Mouse (Mus musculus) splenic B cell, adult 2 months (primary cell): Measurements from ENCODE around the gene Abhd17c.
"Not testable (repeated sequence)": the region's sequence is repeated elsewhere in the genome, so short reads cannot be mapped to it uniquely, and the experiment has no call there.

ENCODE experiments used
- DNase-seq: peaks from one replicate; pipeline ENCODE4 v3.0.0-alpha.2; 2011; ENCODE audit warnings: low read depth, low spot score
- H3K27me3 ChIP-seq: 2 replicates; pipeline ENCODE4 v1.6.1; 2012; ENCODE audit warnings: mild to moderate bottlenecking, low read length, moderate library complexity, mixed read lengths; ENCODE audit not compliant: control insufficient read depth, poor library complexity, insufficient read depth, severe bottlenecking
- H3K36me3 ChIP-seq: 2 replicates; pipeline ENCODE4 v1.6.1; 2012; ENCODE audit warnings: mild to moderate bottlenecking, low read length, moderate library complexity, mixed read lengths; ENCODE audit not compliant: control insufficient read depth, poor library complexity, insufficient read depth, severe bottlenecking

Abhd17c gene

DNA sequence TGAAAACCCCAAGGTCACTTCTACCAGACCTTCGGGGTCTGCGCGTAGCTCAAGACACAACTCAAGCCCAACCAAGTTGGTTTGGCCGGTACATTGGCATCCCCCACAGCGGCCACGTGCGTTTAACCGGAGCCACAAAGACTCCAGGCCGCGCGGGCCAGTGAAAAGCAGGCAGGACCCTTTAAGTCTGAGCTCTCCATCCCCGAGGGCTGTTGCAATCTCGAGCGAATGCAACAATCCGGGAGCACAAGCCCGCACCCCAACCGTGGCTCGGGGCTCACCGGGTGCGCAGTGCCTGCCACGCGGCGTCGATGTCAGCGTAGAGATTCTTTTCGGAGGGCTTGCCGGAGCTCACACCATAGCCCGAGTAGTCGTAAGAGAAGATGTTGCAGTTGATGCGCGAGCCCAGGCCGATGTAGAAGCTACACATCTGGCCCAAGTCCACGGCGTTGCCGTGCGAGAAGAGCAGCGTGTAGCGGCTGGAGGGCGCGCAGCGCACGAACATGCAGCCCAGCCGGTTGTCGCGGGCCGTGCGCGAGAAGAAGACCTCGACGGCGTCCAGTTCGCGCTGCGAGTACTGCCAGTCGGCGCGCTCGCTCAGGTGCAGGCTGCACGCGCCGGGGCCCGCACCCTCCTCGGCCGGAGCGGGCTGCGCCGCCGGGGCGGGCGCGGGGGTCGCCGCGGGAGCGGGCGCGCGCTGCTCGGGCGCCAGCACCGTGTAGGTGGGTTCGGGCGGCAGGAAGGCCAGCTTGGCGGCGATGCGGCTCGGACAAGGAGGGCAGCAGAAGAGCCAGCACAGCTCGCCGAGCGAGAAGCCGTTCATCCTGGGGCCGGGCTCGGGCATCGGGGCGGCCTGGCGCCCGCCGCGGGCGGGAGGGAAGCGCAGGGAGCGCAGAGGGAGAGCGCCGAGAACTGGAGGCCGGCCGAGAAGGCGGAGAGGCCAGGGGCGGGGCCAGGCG is at the start of gene Abhd17c:
Gene Abhd17c (minus strand): TSS at position 893 of the 959 bp plus-strand sequence.
- Histone ChIP-seq H3K36me3 (no peaks in the 10 kb centered on the region), H3K27me3 (no peaks in the 10 kb centered on the region)
- DNase-seq, result peak; percentile 55

DNA sequence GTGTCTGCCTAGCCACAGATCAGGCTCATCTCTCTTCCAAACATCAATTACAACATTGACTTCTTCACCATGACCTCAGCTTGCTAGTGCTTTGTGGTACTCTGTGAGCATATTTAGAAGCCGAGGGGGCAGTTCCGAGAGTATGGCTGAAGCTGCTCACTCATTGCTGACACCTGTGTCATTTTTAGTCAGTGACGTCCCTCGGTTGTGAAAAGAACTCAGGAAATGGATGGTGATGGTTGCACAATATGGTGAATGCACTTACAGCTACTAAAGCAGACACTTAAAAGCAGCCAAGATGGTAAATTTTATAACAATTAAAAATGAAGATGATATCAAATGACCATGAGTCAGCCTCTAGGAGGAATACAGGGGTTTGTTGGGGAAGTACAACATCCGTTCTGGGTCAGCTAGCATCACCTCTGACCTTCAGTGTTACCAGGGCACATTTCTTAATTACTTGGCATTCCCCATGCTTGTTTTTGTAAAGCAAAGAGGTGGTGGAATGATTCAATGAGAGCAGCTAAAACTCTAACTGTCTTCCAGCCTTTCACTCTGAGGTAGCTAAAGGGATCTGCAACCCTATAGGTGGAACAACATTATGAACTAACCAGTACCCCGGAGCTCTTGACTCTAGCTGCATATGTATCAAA is 45.6 kb upstream of the Abhd17c start:
- Histone ChIP-seq H3K36me3 (no peaks in the 10 kb centered on the region), H3K27me3 (no peaks in the 10 kb centered on the region)
- DNase-seq, result no peak

DNA sequence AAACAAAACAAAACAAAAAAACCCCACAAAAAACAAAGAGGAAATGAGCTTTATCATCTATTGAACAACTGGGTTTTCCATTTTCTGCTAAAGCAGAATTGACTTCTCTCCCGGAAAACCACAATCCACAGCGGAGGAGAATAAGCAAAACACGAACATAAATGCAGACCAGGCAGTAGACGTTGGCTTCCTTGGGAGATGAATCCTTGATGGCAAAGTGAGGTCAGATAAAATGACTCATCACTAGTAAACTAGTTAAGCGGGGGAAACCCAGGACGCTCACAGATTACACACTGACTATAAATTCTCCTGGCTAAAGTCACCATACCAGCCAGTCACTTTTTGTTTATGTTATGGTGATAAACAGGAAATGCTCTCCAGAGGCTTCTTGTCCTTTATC is 44.5 kb upstream of the Abhd17c start:
- DNase-seq, result no peak
- Histone ChIP-seq H3K36me3 (no peaks in the 10 kb centered on the region), H3K27me3 (no peaks in the 10 kb centered on the region)

DNA sequence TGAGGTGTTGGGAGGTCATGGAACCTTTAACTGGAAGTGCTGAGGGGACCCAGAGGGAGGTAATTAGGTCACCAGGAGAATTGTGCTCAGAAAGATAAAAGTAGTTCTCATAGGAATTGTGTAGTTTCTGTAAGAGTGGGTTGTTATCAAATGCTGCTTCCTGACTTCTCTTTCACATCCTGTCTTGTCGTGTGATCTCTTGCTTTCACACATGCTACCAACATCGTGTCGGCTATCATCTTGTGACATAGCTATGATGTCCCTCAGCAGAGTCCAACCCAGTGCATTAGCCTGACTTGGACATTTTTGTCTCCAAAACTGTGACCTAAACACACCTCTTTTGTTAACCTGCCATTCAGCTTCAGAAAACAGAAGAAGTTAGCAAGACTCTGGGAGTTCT is 40.6 kb upstream of the Abhd17c start:
- Histone ChIP-seq H3K36me3 (no peaks in the 10 kb centered on the region), H3K27me3 (no peaks in the 10 kb centered on the region)
- DNase-seq, result peak; percentile 33

DNA sequence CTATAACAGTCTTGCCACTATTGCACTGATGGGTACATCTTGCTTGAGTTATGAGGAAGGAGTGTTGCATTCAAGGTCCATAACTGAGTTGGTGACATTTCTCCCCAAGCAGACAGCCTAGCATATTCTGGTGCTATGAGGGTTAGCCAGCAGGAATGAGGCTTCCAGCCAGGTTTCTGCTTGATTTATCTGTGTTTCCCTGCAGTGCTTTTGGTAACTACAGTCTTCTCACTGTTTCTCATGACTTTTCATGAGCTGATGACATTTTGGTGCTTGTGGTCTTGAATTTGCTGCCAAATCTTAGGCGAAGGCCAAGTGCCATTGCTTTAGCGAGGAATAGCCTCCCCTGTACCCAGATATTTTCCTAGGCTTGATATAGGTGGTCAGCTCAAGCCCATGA is 39.8 kb upstream of the Abhd17c start:
- Histone ChIP-seq H3K27me3 (no peaks in the 10 kb centered on the region), H3K36me3 (no peaks in the 10 kb centered on the region)
- DNase-seq, result no peak

DNA sequence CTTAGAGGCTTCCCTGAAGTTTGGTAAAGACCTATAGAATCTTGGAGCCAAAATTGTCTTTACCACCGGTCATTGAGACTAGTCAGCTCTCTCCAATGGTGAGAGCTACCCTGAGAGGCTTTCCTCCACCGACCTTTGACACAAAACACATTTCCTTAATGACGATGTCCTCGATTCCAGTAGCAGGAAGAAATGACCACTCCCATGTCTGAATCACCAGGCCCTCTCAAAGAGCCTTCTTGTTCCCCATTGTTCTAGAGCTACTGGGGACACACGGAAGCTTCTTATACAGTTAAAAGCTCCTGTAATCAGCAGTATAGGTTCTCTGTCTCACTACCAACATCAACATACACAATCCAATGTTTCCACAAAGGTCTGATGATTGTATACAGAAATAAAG is 36.5 kb upstream of the Abhd17c start:
- H3K36me3 ChIP-seq, result no peaks in the 10 kb centered on the region
- DNase-seq, result no peak
- H3K27me3 ChIP-seq, result no peaks in the 10 kb centered on the region

DNA sequence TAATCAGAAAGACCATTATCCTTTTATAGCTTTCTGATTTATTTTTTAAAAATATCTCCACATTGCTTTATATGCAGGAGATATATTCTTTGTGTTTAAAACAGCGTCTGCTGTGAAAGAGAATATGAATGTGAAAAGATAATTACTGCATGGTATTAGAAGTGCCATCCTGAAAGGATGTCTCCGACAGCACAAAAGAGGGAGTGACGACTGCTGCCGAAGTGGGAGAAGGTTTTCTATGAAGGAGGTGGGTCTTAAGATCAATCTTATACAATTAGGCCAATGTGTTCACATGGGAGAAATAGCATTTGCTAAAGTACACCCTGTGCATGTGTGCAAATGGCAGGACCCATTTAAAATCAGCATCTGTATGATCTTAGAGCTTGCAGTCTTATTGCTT is 33.5 kb upstream of the Abhd17c start:
- DNase-seq, result no peak
- Histone ChIP-seq H3K36me3 (no peaks in the 10 kb centered on the region), H3K27me3 (no peaks in the 10 kb centered on the region)

DNA sequence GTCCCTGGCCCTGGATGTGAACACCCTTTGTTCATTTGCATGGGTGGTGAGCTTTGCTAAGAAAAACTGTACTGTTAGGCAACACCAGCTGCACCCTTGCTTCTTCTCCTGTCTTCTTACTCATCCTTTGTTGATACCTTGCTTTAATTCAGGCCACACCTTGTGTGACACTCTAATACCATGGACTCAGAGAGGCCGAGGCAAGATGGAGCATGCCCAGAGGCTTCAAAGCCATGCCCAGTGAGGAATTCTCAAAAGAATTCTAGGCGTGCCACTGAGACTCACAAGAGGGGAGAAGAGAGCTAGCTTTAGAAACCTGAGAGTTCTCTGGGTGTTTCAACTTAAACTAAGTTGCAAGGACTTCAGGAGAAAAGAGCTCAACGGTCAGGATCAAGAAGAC is 33.0 kb upstream of the Abhd17c start:
- Histone ChIP-seq H3K27me3 (no peaks in the 10 kb centered on the region), H3K36me3 (no peaks in the 10 kb centered on the region)
- DNase-seq, result no peak

DNA sequence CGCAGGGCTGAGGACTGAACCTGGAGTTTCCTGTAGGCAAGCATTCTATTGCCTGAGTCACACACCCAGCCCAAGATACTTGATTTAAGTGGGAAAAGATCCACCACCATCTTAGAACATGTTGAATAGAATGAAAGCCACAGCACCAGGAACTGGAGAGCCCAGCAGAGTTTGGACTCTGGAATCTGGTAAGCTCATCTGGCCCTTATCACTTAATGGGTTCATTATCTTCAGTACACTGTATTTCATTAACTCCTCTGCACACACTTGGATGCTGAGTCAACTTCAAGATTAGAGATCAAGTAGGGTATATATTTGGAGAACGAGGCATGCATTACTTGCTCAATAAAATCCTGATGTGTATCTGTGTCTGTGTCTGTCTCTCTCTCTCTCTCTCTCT is 27.1 kb upstream of the Abhd17c start:
- H3K36me3 ChIP-seq, DNase-seq, H3K27me3 ChIP-seq: not testable (repeated sequence)

DNA sequence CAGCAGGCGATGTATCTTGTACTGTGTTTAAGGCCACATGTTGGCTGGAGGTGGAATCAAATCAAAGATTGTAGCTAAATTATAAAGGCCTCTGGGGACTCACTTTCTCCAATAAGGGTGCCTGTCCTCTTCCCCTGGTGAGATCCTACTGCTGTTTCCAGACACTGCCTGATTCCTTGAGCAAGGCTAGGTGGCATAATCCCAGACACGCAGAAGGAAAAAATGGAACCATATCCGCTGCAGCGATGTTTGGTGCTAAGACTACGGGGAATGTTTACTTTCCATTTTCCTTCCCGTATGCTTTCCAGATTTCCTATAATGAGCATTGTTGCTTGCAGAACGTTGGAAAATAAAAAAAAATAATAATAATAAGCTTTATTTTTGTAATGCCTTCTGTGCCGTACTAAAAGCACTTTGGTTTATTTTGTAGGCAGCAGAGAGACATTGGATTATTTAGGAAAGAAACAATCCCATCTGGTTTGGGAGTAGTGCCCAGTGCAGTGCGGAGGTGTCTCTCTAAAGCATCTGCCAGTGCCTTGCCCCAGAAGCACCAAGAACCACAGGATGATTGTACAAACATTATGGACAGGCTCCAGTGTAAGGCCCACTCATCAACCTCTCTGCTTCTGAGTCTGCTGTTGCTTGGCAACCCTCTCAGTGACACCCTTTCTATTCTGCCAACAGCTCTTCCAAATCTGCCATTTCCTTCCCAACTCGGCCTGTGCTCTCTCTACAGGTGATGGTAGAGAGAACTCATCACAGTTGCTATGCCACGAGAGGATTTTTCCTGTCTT is 23.2 kb upstream of the Abhd17c start:
- Histone ChIP-seq H3K36me3 (no peaks in the 10 kb centered on the region), H3K27me3 (no peaks in the 10 kb centered on the region)
- no peak for DNase-seq

DNA sequence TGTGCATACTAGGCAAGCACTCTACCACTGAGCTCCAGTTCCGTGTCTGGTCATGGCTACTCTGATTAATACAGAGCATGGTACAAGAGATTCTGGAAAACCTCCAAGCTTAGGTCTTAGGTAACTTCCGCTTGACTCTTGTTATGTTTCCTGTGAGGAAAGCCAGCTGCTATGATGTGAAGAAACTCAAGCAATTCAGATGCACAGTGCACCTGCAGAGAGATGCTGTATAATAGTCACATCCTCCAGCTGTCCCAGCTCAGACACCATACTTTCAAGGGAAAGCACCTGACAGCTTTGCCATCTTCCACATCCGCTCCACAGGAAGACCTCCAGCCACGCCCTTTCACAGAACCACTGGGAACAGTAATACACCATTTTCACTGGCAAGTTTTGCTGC is 21.7 kb upstream of the Abhd17c start:
- DNase-seq, result no peak
- Histone ChIP-seq H3K36me3 (no peaks in the 10 kb centered on the region), H3K27me3 (no peaks in the 10 kb centered on the region)

DNA sequence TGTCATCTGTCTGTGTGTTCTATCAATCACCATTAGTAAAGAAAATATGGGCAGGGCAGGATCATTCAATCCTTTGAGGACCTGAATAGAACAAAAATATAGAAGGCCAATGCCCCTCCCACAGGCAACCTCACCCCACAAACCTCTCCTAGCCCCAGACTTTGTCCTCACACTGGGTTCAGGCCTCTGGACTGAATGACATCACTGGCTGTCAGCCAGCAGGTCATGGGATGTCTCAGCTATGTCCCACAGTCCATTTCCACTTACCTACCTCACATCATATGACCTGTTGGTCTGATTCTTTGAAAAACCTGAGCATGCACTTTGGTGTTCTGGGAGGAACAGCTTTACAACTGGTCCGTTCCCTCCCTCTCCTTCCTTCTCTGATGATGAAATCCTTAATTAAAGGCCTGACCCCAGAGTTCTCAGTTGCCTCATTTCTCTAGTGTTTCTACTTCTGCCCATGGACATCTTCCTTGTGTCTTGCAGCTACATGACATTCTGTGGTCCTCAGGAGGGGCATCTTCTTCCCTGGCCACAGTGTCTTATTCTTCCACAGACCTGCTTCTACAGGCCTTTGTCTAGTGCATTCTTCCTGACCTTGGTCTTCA is 19.6 kb upstream of the Abhd17c start:
- H3K27me3 ChIP-seq, result no peaks in the 10 kb centered on the region
- no peaks in the 10 kb centered on the region for H3K36me3 ChIP-seq
- no peak for DNase-seq

DNA sequence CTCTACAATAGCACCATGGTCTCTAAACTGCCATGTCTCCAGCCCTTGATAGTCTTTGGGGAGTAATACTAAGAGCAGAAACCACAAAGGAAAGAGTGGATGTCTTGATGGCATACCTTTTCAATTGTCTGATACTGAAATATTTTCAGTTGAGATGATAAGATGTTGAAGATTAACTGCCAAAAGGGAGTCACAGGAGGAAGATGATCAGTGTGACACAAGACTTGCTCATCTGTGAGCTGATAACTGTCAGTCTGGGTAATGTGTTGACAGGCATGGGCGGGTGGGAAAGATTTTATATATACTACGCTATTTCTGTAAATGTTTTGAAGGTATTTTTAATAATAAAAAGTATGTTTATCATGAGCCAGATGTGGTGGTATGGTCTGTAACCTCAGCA is 16.7 kb upstream of the Abhd17c start:
- DNase-seq, result no peak
- H3K36me3 ChIP-seq, result no peaks in the 10 kb centered on the region
- no peaks in the 10 kb centered on the region for H3K27me3 ChIP-seq

DNA sequence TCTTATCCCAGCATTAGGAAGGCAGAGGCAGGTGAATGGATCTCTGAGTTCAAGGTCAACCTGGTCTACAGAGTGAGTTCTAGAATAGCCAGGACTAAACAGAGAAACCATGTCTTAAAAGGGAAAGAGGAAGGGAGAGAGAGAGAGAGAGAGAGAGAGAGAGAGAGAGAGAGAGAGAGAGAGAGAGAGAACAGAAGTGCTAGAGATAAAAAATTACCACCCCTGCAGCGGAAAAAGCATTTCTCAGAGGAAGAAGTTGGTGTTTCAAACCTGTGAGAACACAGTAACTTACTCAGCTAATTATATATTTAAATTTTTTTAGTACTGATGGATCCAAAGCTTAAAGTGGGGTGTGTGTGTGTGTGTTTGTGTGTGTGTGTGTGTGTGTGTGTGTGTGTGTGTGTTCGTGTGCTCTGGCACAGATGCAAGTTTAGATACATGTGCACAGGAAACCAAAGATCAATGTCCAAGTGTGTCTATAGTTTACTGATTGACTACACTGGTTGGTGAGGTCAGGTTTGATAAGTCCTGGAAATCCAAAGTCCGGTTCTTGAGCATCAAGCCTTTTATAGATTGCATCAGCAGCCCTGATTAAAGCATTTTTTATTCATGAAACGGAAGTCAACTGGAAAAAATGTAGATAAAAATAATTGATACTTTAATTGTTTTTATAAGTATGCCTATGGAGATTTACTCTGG is 15.2 kb upstream of the Abhd17c start:
- DNase-seq, result no peak
- H3K36me3 ChIP-seq, result no peaks in the 10 kb centered on the region
- no peaks in the 10 kb centered on the region for H3K27me3 ChIP-seq
